Mouse (Mus musculus) thymus, postnatal 10 days (tissue): ENCODE data around the gene Ntrk3.

Source experiments
- DNase-seq, 2 experiments: peaks; one replicate each; pipeline ENCODE4 v3.0.0; 2021; ENCODE audit warnings: low spot score in 2 of 2

The Ntrk3 gene

DNA sequence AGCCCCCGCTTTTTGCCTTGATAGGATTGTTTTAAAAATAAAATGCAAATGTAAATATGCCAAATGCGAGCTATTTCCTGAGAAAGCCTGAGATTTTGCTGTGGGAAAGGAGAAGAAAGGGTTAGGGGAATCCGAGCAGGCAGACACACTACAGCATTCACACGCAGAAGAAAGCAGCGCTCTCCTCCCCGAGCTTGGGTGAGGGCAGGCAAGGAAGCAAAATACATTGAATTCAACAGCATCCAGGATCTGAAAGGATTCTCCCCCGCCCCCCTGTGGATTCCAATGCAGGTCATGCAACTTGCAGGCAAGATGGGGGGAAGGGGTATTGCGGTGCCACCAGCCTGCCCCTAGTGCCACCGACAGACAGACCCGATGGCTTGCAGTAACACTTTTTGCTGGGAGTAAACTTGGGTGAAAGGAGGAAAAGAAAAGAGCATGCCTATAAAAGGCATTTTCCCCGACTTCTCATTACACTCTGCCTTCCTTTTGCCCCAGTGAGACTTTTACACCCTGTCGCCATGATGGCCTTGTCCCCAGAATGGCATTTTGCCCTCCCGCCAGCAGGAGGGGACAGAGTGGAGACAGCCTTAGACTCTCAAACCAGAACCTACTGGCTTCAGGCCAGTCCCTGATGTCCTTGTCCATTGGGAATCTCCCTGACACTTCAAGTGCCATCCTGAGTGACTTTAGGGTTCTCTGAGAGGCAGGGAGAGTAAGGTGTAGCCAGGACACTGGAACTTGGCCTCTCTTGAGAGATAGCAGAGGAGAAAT is 158.2 kb downstream of the Ntrk3 start:
- peak in 1 of 2 experiments; percentile 48 for DNase-seq

- peak; percentile 16 to 32 for DNase-seq
Measured at GRCm38 (mm10) chr7:78578461-78579359, 159.1 kb downstream of the Ntrk3 start.

DNA sequence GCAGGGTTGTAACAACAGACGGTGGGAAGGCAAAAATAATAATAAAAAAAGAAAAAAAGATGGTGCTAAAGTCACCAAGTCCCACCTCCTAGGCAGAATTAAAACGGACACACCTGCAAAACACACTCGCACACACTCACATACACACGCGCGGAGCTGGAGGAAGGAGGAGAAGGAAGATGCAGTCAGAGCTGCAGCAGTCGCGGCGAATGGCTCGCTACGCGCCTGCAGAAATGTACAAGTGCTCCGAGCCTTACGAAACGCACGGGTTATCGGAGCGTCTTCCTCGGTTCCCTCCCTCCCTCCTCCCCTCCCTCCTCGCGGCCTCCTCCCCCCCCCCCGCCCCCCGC is 159.7 kb downstream of the Ntrk3 start:
- peak in 1 of 2 experiments; percentile 37 for DNase-seq

DNA sequence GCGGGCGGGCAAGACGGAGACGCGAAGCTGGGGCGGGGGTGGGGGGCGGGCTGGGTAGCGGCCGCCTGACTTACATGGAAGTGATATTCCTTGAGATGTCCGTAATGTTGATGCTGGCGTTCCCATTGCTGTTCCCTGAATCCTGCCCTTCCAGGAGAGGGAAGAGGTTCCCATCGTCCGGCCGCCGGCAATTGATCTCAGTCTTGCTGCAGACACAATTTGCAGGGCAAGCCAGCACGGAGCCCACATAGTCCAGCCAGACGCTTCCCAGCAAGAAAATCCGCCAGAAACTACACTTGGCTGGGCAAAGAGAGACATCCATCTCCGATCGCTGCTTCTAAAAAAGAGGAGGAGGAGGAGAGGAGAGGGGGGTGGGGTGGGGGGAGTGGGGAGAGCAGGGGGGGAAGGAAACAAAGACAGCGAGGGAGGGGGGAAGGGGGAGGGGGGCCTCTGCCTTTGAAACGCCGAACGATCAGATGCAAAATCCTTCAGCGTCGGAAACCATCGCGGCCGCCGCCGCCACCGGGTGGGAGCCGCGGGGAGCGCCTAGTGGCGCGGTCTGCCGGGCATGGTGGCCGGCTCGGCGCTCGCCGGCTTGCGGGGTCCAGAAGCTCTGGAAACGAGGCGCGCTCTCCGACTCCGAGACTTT is 160.2 kb downstream of the Ntrk3 start:
- DNase-seq = peak in 1 of 2 experiments; percentile 36

DNA sequence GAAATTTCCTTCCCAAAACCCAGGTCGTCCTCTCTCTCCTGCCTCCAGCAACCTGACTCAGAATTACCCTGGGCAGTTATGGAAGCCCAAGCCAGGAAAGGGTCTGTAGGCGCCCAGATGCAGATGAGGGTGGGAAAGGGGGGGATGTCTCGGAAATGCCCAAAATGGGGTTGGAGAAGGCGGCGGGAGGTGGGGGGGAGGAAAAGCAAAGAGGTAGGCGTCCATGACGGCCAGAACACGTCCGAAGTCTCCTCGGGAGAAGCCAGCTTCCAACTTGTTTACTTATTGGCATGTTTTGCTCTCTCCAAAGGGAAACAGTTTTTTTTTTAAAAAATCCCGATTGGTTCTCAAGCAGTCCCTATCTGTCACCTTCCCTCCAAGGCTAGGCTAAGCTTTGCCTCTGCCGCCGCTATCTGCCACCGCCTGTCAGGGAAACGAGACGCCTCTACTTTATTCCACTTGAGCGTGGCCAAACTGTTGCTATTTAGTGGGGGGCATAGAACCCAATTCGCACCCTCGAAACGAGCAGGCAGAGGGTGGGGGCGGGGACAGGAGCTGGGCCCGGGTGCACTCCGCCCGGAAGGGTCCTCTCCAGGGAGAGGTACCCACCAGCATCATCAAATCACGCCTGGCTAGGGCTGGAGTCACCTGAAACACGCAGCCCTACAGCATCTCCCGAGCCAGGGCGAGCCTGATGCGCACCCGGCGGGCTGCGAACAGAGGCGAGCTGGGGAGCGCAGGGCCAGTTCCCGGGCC is 160.9 kb downstream of the Ntrk3 start:
- DNase-seq = no peak

DNA sequence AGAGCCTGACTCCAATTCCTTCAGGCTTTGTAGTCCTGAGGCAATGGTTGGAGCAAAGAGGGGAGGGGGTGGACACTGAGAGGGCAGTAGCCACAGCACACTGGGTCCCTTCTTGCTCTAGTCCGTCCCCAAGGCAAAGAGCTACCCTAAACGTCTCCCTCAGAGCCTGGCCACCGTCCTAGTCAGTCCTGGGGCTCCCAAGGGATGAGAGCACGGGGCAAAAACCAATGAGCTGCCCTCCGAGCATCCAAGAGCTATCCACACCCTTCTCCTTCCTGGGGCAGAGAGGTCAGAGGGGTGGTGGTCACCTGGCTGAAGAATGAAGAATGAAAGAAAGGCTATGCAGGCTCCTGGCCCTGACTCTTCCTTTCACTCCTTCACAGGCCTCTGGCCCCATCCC is 161.6 kb downstream of the Ntrk3 start:
- no peak for DNase-seq

DNA sequence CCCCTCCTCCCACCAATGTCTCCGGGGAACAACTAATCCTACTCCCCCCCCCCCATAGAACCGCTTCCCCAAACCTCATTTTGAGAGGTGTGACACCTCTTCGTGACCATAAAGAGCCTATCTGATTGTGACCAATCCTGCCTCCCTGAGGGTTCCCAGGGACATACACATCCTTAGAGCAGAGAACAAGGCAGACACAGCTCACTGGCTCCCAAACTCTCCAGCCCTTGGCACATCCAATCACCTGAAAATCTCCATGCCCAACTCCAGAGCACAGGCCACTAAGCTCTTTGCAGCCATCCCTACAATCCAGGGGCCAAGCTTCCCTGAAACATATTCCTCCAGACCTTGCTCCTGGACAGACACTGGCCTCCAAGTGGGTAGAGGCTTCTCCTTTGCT is 162.3 kb downstream of the Ntrk3 start:
- DNase-seq = no peak

- DNase-seq = no peak
Measured at GRCm38 (mm10) chr7:78571196-78571595, 166.6 kb downstream of the Ntrk3 start.

DNA sequence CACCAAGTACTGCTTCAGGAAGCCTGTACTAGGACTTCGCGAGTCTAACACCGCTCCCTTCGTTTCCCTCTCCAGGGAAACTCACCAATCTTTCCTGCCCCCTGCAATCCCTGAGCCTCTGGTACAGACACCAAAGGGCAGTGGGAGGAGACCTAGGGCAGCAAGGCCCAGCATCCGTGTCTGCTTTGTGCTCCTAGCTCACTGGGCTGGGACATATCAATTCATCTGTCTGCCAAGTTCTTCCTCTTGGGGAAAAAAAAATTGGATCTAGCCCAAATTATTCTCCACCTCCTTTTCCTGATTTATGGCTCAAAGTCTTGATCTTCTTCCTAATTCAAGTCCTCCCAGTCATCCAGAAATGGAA is 168.6 kb downstream of the Ntrk3 start:
- no peak for DNase-seq

GRCm38 (mm10) chr7:78568411-78569254 is 169.2 kb downstream of the Ntrk3 start:
- DNase-seq = peak; percentile 24 to 70

DNA sequence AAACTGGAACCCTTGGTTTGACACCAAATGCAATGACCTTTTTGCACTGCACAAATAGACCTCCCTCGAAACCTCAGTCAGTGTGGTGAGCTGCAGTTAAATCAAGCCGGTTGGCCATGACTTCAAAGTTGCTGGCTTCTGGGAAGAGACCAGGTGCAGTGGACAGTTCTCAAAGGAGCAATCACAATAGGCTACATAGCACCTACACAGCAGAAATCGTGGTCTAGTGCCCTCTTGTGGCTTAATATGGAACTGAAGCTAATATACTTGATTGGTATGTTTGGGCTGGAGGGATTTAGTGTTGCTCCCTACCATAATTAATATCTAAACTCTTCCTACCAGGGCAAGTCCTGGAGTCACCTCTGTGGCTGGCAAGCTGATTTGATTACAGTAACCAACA is 171.2 kb downstream of the Ntrk3 start:
- DNase-seq = peak in 1 of 2 experiments; percentile 56

- DNase-seq = no peak
Measured at GRCm38 (mm10) chr7:78565386-78565785, 172.4 kb downstream of the Ntrk3 start.

- no peak for DNase-seq
Measured at GRCm38 (mm10) chr7:78558503-78558902, 179.3 kb downstream of the Ntrk3 start.

DNA sequence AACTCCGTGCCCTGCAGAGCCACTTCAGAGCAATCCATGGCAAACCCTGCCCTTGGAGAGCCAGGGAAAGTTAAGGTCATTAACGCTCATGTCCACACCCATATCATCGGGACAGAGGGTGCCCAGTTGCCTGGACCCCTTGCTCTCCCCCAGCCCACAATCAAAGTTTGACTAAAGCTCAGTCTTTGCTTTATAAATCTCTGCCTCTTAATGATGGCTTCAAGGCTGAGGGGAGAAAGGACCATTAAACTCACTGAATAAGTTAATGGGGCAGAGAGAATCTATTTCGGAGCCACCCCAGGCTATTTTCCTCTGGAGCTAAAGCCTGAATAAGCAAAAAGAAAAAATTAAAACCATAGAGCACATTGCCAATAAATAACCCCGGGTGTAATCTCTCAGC is 182.3 kb downstream of the Ntrk3 start:
- no peak for DNase-seq

DNA sequence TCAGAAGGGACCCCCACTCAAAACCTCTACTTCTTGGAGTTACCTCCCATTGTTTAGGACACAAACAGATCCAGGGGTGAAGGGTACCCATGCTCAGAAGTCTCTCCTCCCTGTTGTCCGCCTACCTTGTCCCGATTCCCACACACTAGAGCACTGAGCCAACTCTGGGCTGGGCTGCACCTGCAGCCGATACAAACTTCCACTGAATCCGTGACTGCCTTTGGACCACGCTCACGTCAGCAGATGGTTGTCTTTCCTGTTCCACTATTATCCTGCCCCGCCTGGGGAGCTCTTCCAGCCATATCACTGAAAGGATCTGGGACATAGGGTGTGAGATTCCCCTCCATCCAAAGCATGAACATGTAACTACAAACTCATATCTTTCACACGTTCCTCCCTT is 188.4 kb downstream of the Ntrk3 start:
- no peak for DNase-seq

DNA sequence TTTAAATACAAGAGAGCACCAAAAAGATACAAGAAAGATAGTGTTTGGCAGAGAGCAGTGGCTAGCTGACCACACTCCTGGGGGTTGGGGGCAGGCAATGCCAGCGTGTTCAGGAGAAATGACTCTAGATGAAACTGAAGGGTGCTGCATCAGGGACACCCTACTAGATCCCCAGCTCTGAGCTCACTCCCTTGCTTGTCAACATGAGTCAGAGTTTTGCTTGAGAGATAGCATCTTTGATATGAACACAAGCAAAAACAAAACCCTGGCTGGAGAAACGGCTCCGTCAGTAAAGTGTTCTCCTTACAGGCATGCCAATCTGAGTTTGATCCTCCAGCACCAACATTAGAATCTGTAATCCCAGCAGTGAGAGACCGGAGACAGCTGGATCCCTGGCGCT is 189.1 kb downstream of the Ntrk3 start:
- DNase-seq = no peak

DNA sequence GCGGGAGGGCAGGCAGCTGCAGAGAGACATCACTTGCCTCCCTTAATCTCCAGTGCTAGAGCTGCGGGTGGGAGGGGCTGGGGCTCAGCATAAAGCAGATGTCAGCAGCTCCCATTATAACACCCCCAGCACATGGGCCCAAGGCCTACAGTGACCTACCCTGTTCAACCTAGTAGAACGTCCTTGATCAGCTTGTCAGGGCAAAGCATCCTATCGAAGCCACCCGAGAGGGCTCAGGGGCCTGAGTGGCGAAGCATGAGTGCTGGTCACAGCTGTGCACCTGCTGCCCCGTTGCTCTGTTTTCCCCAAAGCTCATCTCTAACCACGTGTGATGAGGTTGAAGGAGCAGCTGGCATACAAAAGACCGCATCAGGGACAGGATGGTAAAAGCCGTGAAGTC is 191.3 kb downstream of the Ntrk3 start:
- DNase-seq = no peak

GRCm38 (mm10) chr7:78542468-78542867 is 195.3 kb downstream of the Ntrk3 start:
- DNase-seq = no peak

DNA sequence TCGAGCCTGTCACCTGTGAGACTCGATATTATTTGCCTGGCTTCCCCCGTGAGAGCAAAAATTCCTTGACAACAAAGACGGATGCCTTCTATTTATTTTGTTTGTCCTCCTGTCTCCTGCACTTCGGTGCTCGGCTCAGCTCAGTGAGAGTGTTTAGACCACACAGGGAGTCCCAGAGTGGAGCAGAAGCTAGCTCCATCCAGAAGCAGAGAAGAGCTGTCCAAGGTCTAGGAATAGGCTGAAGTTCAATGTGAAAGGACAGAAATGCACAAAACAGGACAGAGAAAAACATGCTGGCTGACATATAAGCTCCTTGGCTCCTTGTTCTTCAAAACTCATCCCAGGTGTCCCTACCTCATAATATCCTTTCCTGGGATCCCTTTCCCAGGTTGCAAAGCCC is 207.5 kb downstream of the Ntrk3 start:
- no peak for DNase-seq

GRCm38 (mm10) chr7:78528008-78528407 is 209.8 kb downstream of the Ntrk3 start:
- DNase-seq = no peak

DNA sequence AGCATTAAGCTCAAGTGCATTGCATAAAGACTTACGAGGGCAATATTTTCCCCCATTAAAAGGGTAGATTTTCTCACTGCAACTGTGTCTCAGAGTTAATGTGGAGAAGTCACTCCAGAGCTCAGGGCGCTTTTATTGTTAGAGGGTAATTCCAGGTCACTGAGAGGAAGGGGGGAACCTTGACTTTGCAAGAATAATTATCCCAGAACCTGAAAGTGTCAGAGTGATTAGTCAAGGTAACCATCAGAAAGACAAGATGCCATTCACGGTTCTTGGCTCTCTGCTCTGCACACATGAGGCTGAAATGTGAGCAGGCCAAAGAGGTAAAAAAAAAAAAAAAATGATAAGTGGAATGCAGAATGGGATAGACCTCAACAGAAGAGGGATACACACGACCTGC is 210.2 kb downstream of the Ntrk3 start:
- DNase-seq = no peak
